Mouse (Mus musculus) stomach, embryonic 15.5 days (tissue): ENCODE measurements around the gene Slc9b1. TPM values are rescaled to one million over a fixed set of nuclear protein-coding genes. Genes with fewer than 3 reads are reported as not detected.
A peak's percentile ranks its signal among the peaks of the same experiment; 100 is the strongest.

Experiments used
- ATAC-seq: fragments of 200-750 bp; cut with Nextera tagmentation; 2 replicates; pipeline ENCODE4 v1.8.0; 2017; ENCODE audit warnings: low read depth, moderate number of reproducible peaks, moderate TSS enrichment; ENCODE audit not compliant: insufficient read depth, low FRiP score
- H3K27ac ChIP-seq: fragments of 300-500 bp; sonication (generic); 2 replicates; pipeline ENCODE4 v1.5.1; 2015; ENCODE audit warnings: mild to moderate bottlenecking, inconsistent platforms
- H3K27me3 ChIP-seq: fragments of 300-500 bp; sonication (generic); replicated peaks from 2 replicates; pipeline ENCODE4 v1.6.1; 2015; ENCODE audit warnings: inconsistent platforms
- H3K36me3 ChIP-seq: fragments of 300-500 bp; sonication (generic); 2 replicates; pipeline ENCODE4 v1.6.1; 2015; ENCODE audit warnings: inconsistent platforms
- H3K4me1 ChIP-seq: fragments of 300-500 bp; sonication (generic); 2 replicates; pipeline ENCODE4 v1.6.1; 2015; ENCODE audit warnings: inconsistent platforms
- H3K4me2 ChIP-seq: fragments of 300-500 bp; sonication (generic); 2 replicates; pipeline ENCODE4 v1.6.1; 2015; ENCODE audit warnings: mild to moderate bottlenecking, inconsistent platforms
- H3K4me3 ChIP-seq: fragments of 300-500 bp; sonication (generic); replicated peaks from 2 replicates; pipeline ENCODE4 v1.5.1; 2015; ENCODE audit warnings: inconsistent platforms
- H3K9ac ChIP-seq: fragments of 300-500 bp; sonication (generic); 2 replicates; pipeline ENCODE4 v1.6.1; 2015; ENCODE audit warnings: inconsistent platforms
- H3K9me3 ChIP-seq: fragments of 300-500 bp; sonication (generic); 2 replicates; pipeline ENCODE4 v1.6.1; 2016; ENCODE audit warnings: inconsistent platforms
- WGBS: fragments of 180-500 bp; shearing (Covaris S2); methylation state at CpG from one replicate; pipeline ENCODE4 v1.1.7; 2015; 5-methylcytosine and 5-hydroxymethylcytosine counted together
- polyA plus RNA-seq: library from polyadenylated mRNA; unstranded; fragments of >200 nt; fragmentation: Nextera tagmentation; extraction: Ambion mirVana; gene quantifications from 2 replicates; pipeline ENCODE4 v1.2.1, GENCODE M21; 2015

The Slc9b1 gene
- polyA plus RNA-seq, 1 experiment from 2014 or later: 0.13 TPM

GRCm38 (mm10) chr3:135440221-135440620 lies 92.4 kb downstream of the Slc9b1 start:
- H3K27me3 ChIP-seq: no peaks in the 10 kb centered on the region
- 5% methylated on average over 7 of the region's 7 CpGs for WGBS
- peak overlapping the region; percentile 100 for H3K27ac ChIP-seq
- no peaks in the 10 kb centered on the region for H3K9me3 ChIP-seq
- peak overlapping the region; percentile 77 for H3K4me2 ChIP-seq
- no peaks in the 10 kb centered on the region for H3K36me3 ChIP-seq
- H3K9ac ChIP-seq: peak overlapping the region; percentile 89; the same call in 1 of the 2 replicates
- no peak for ATAC-seq
- peak overlapping the region; percentile 87 for H3K4me3 ChIP-seq
- H3K4me1 ChIP-seq: peaks cover 4% of the 10 kb centered on the region; the same call in 1 of the 2 replicates

DNA sequence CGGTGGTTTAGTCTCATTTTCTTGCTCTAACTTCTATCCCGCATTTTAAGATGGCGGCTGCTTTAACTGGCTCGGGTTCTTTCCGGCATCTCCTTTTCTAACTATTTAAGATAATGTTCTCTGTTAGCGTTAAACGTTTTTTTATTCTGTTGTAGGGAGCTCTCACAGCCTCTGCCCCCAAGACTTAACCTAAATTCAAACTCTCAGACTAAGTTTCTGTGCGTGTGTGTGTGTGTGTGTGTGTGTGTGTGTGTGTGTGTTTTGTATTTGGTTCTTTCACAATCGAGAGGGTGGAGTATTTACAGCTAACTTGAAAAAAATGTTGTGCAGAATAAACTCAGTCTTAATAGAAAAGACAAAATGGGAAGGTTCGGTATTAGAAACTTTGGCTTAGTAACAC lies 92.8 kb downstream of the Slc9b1 start:
- no peak for ATAC-seq
- no peaks in the 10 kb centered on the region for H3K36me3 ChIP-seq
- no peak overlapping the region; the same call in 1 of the 2 replicates for H3K9ac ChIP-seq
- H3K4me3 ChIP-seq: peak overlapping the region; percentile 87
- peak overlapping the region; percentile 77 for H3K4me2 ChIP-seq
- H3K9me3 ChIP-seq: no peaks in the 10 kb centered on the region
- peaks cover 4% of the 10 kb centered on the region; the same call in 1 of the 2 replicates for H3K4me1 ChIP-seq
- H3K27ac ChIP-seq: peak overlapping the region; percentile 100; the same call in 1 of the 2 replicates
- 15% methylated on average over 10 of the region's 10 CpGs for WGBS
- H3K27me3 ChIP-seq: no peaks in the 10 kb centered on the region

DNA sequence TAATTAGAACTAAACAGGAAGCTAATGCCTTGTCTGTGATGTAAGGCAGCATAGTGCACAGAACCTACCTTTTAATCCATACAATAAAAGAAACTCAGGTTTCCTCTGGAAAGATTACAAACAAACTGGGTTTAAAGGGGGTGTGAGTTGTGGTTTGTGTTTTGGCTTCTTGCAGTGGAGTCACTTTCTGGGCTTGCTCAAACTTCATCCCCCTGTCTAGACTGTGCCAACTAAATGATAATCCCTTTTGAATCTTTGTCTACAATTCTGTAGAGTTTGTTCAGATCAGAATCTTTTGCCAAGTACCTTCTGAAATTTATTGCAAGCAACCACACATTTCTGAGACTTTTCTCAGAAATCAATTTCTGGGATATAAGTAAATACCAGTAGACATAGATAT lies 97.1 kb downstream of the Slc9b1 start:
- H3K4me2 ChIP-seq: no peak overlapping the region
- no peaks in the 10 kb centered on the region for H3K27me3 ChIP-seq
- no peak overlapping the region for H3K4me3 ChIP-seq
- no peaks in the 10 kb centered on the region for H3K9me3 ChIP-seq
- ATAC-seq: no peak
- no peak overlapping the region for H3K9ac ChIP-seq
- 0 out of 2 replicates have a peak, but pooled peaks cover 4% of the 10 kb centered on the region for H3K4me1 ChIP-seq
- no peak overlapping the region for H3K27ac ChIP-seq
- no peaks in the 10 kb centered on the region for H3K36me3 ChIP-seq

Other genes starting within 250 kb of the Slc9b1 start
- gene Cenpe, start 135.5 kb upstream of the Slc9b1 start, polyA plus RNA-seq: 24.2 and 24.4 TPM in 2 replicates
- 6.4 and 7.0 TPM in 2 replicates for gene Bdh2, start 66.8 kb upstream of the Slc9b1 start, polyA plus RNA-seq
- gene Slc9b2, start 40.3 kb upstream of the Slc9b1 start, polyA plus RNA-seq: 2.2 and 2.4 TPM in 2 replicates
- 60.2 and 64.0 TPM in 2 replicates for gene Cisd2, start 75.9 kb downstream of the Slc9b1 start, polyA plus RNA-seq
- gene Ube2d3, start 90.1 kb downstream of the Slc9b1 start, polyA plus RNA-seq: 469 and 491 TPM in 2 replicates
- gene Manba, start 137.6 kb downstream of the Slc9b1 start, polyA plus RNA-seq: 13.5 and 17.5 TPM in 2 replicates